Mouse (Mus musculus) testis, postnatal 10 days (tissue): ENCODE data around the gene Ikzf4.

Experiments used
- DNase-seq: peaks from one replicate; pipeline ENCODE4 v3.0.0; 2021; ENCODE audit warnings: low spot score

Ikzf4 gene

GRCm38 (mm10) chr10:128612433-128613153 lies 33.2 kb downstream of the Ikzf4 start:
- DNase-seq: peak; percentile 87

GRCm38 (mm10) chr10:128606483-128606882 lies 39.3 kb downstream of the Ikzf4 start:
- DNase-seq: no peak

GRCm38 (mm10) chr10:128602470-128603128 lies 43.2 kb downstream of the Ikzf4 start:
- no peak for DNase-seq

GRCm38 (mm10) chr10:128601499-128601898 lies 44.3 kb downstream of the Ikzf4 start:
- no peak for DNase-seq

- no peak for DNase-seq
These were observed 47.3 kb downstream of the Ikzf4 start for GRCm38 (mm10) chr10:128598476-128598875.

- DNase-seq: no peak
These were observed 53.0 kb downstream of the Ikzf4 start for GRCm38 (mm10) chr10:128592797-128593196.

DNA sequence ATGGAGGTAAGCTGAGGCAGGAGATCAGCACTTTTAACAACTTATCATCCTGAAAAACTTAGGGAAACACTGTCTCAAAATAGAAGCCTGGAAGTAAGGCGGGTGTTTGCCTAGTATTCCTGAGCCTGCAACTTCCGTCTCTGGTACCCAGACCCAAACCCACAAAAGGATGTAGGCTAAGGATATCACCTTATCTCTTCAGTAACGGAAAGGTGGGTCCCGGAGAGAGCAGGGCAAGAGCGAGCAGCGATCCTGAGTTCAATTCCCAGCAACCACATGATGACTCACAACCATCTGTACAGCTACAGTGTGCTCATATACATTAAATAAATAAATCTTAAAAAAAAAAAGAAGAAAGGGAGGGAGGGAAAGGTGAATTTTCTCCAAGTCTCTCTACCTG lies 54.4 kb downstream of the Ikzf4 start:
- DNase-seq: no peak

DNA sequence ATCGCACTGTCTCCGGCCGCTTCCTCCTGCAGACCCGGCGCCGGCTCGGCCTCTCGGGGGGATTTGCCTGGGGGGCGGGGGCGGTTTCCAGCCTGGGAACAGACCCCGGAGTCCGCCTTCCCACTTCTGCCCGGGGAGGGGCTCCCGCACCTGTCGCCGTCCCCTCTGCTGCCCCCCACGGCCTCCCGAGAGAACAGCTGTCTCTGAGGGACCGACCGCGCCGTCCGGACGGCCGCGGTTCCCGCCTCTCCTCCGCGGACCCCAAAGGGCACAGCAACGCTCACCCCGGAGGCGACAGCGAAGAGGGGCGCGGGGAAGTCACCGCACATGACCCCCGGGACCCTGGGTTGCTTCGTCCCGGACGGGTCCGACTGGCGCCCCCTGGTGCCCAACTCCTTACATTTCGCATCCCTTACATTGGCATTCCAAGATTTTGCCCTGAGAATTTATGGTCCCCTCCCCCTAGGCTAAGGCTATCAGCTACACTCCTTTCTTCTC lies 55.5 kb downstream of the Ikzf4 start:
- DNase-seq: peak; percentile 84

- DNase-seq: peak; percentile 71
These were observed 56.2 kb downstream of the Ikzf4 start, which contains the start of gene Erbb3 for GRCm38 (mm10) chr10:128589464-128590192. Gene Erbb3, minus strand, starts transcription at chr10:128589652.

- DNase-seq: no peak
These were observed 56.9 kb downstream of the Ikzf4 start for GRCm38 (mm10) chr10:128588775-128589463.

- DNase-seq: no peak
These were observed 57.7 kb downstream of the Ikzf4 start for GRCm38 (mm10) chr10:128588136-128588535.

- DNase-seq: no peak
These were observed 58.1 kb downstream of the Ikzf4 start for GRCm38 (mm10) chr10:128587697-128588096.

DNA sequence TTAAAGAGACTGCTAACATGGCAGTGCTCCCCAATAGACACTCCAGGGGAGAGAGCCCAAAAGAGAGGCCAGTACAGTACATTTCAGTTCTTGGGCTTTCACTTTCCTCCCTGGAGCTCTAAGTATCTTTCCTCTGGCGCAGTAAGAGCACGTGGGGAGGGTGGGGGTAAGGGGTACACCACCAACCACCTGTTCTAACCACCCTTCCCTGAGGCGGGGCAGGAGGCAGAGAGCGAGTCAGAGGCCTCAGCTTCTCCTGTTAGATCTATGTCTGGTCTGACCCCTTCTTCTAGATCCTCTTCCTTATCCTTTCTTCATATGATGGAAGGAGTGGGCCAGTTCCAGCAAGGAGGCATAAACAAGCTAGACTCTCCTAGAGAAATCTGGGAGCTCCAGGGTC lies 58.7 kb downstream of the Ikzf4 start:
- no peak for DNase-seq

DNA sequence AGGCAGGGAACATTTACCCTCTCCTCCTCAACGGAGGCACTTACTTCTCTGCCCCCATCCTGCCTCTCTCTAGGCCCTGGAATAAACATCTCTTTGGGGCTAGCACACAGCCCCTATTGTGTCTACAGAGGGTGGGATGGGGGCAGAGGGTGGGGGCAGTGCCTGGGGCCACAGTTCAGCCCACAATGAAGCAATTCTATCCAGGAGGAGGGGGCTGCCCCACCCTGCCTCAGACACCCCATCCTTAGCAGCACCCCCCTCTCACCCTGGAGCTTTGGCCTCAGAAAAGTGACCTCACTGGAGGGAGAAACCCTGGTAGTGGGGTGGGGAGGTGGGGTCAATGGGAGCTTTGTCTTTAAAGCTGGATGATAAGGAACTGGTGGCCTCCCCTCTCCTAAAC lies 59.2 kb downstream of the Ikzf4 start:
- no peak for DNase-seq

GRCm38 (mm10) chr10:128584386-128584785 lies 61.4 kb downstream of the Ikzf4 start:
- no peak for DNase-seq

DNA sequence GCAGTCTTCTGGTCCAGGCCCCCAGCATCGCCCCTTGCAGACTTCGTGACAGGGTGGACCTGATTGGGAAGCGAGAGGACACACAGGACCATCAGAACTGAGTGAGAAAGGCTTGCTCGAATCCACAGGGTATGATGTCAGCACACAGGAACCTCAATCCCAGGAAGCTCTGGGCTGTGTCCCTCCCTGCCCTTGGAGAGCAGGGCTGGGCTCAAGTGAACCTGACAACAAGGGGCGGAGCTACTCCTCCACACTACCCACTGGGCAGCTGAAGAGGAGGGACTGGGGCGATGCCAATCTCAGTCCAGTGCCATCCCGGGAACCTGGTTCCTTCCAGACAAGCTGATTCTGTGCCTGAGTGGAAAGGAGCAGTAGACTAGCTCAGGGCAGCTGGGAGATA lies 62.1 kb downstream of the Ikzf4 start:
- peak; percentile 62 for DNase-seq
